Mouse (Mus musculus): ENCODE results near the gene Tmem214. TPM values are rescaled to one million over a fixed set of nuclear protein-coding genes. Genes with fewer than 3 reads are reported as not detected.

Tmem214 gene
- 10 to 100 TPM; 37.7 to 40.2 TPM for total RNA-seq (2021)

- intact Hi-C loops (cut with DNase I) = loop anchor here (2.0 kb wide), 3 partner anchors 21 to 53 kb away; partner anchors contain the start of genes Agbl5, Khk and Mapre3
- DNase-seq = no peak
These were observed at the start of gene Tmem214 for GRCm38 (mm10) chr5:30867712-30868111. Gene Tmem214, plus strand, starts transcription at chr5:30868012.

- intact Hi-C loops (cut with DNase I) = no loop called here
- no peak for DNase-seq
These were observed 49.0 kb upstream of the Tmem214 start for GRCm38 (mm10) chr5:30818758-30819309.

GRCm38 (mm10) chr5:30822689-30823088 is 45.1 kb upstream of the Tmem214 start:
- intact Hi-C loops (cut with DNase I) = no loop called here
- no peak for DNase-seq

DNA sequence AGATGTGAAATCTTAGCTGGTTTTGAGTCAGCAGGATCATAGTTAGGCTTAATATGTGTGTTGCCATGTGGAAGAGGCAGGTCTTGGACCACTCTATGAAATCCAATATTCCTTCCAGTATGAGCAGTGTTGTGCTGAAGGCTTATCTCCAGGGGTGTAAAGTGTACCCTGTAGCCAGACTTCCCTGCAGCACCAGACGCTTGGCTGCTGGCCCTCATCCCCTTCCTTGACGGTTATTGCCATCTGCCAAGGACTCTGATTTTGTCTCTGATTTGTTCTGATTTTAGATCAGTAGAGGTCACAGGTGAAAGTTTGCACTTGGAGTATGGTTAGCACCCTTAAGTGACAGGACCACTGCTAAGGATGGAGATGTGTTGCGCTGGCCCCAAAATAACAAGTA is 44.7 kb upstream of the Tmem214 start:
- DNase-seq = no peak
- intact Hi-C loops (cut with DNase I) = no loop called here

DNA sequence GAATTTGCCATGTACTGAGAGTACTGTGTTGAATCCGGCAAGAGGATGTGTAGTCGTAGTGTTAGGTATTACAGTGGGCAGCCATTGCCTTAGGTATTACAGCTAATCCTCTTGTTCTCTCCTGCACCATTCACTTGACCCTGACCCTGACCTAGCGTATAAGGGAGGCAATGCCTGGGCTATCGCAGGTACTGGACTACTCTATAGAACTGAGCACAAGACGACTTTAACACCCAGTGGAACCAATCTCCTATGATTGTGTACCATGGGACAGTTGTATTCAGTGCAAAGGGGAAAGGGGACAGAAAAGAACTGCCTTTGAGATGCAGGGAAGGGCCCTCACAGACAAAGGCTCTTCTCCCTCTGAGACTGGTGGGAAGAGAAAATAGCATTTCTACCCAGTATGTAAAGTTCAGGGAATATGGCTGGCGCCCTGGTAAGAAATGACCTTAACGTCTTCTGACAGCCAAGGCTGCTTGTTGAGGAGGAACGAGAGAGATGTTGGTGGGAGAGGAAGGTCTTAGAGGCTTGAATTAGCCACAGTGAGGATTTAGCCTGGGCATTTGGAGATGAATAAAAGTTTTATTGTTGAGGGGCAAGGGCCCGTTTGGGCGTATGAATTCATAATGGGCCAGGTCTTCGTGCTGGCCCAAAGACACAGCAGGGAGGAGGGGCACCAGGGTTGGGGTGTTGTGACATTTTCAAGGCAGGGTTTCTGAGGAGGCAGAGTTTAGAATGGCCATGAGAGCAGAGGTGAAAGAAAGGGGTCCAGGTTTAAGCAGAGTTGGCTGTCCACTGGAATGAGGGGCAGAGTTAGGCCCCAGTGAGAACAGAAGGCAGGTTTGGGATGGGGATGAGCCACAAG is 43.5 kb upstream of the Tmem214 start:
- DNase-seq = no peak
- intact Hi-C loops (cut with DNase I) = no loop called here

DNA sequence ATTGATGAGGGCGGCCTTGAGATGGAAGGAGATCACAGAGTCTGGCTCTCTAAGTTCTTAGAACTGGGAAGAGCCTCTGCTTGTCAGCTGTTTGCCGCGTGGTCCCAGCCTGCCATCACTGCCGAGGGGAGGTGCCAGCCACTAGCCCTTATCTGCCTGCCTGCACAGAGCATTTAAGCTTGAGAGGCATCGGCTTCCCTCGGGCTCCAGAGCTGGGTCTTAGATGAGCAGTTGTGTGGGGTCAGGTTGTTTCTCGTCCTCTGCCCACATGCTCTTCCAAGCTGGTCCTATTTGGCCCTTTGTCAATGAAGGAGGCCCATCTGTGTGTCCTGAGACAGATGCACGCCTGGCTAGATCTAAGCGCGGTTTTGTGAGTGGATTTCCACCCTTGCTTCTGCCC is 42.6 kb upstream of the Tmem214 start:
- no peak for DNase-seq
- intact Hi-C loops (cut with DNase I) = no loop called here

GRCm38 (mm10) chr5:30825821-30826220 is 42.0 kb upstream of the Tmem214 start:
- DNase-seq = no peak
- intact Hi-C loops (cut with DNase I) = no loop called here

DNA sequence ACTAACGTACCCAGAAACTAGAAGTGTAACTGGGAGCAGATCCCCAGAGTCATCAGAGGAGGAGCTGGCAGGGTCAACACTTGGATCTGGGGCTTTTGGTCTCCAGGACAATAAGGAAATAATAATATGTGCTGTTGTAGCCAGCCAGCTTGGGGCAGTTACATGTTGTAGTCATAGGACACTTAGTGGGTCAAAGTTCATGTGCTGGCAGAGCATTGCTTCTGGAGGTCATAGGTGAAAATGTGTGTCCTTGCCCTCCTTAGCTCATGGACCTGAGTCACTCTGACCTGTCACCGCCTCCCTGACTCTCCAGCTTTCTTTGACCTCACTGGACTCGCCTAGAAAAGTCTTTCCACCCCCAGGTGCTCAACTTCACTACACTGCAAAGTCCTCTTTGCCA is 34.4 kb upstream of the Tmem214 start:
- intact Hi-C loops (cut with DNase I) = no loop called here
- DNase-seq = no peak

GRCm38 (mm10) chr5:30839731-30840130 is 28.1 kb upstream of the Tmem214 start:
- intact Hi-C loops (cut with DNase I) = no loop called here

DNA sequence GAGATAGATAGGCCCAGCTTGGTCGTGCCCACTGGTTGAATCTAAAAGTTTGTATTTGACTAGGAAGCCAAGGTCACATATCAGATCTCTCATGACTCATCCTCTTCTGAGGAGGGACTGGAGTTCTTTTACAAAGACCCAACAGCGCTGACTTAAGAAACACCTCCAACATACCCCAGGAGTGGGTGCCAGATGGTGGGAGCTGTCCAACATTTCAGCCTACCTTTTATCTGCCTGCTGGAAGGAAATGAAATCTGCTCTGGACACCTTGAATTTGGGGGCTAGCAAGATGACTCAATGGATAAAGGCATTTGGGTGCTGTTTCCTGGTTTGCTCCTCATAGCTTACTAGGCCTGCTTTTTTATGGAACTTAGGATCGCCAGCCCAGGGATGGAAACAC is 25.9 kb upstream of the Tmem214 start:
- intact Hi-C loops (cut with DNase I) = no loop called here
- no peak for DNase-seq

More at GRCm38 (mm10) chr5:30839731-30840130, 28.1 kb upstream of the Tmem214 start:
- DNase-seq = no peak

- intact Hi-C loops (cut with DNase I) = no loop called here
- DNase-seq = no peak
These were observed 17.8 kb upstream of the Tmem214 start for GRCm38 (mm10) chr5:30849891-30850555.

DNA sequence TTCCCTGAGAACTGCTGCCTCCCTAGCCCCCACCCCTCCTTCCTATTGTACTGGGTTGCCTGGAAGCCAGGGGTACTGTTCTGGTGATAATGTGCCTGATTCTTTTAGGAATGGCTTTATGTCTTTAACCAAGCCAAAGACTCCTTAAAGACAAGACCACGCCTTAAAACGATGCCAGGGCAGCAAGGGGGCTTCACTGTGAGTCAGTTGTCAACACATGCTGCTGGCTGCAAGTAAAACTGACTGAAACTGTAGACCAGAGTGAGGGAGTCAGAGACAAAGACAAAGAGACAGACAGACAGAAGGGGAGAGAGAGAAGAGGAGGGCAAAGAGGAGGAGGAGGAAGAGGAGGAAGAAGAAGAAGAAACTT is 17.3 kb upstream of the Tmem214 start:
- intact Hi-C loops (cut with DNase I) = no loop called here
- DNase-seq = no peak

DNA sequence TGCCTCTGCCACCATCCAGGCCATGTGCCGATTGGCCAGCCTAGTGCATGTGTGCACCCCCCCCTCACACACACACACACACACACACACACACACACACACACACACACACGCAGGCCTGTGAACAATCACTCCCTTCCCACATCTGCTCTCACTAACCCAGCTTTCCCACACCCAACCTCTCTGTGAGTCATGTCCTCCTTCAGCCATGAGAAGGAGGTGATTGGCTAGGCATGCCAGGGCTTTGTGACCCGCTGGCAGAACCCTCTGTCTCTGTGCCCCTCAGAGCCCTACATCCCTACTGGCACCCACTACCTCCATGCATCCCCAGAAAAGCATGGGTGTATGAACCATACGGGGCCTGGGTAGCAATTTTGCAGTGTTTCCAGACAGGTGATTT is 14.3 kb upstream of the Tmem214 start:
- no peak for DNase-seq
- intact Hi-C loops (cut with DNase I) = no loop called here

- intact Hi-C loops (cut with DNase I) = loop anchor here (2.0 kb wide), 1 partner anchor 49 kb away; no protein-coding TSS in a partner anchor
- no peak for DNase-seq
These were observed 12.1 kb upstream of the Tmem214 start for GRCm38 (mm10) chr5:30855674-30856073.

GRCm38 (mm10) chr5:30856124-30856523 is 11.7 kb upstream of the Tmem214 start:
- intact Hi-C loops (cut with DNase I) = no loop called here
- DNase-seq = no peak

- DNase-seq = no peak
- intact Hi-C loops (cut with DNase I) = no loop called here
These were observed 4.0 kb upstream of the Tmem214 start for GRCm38 (mm10) chr5:30863852-30864251.

DNA sequence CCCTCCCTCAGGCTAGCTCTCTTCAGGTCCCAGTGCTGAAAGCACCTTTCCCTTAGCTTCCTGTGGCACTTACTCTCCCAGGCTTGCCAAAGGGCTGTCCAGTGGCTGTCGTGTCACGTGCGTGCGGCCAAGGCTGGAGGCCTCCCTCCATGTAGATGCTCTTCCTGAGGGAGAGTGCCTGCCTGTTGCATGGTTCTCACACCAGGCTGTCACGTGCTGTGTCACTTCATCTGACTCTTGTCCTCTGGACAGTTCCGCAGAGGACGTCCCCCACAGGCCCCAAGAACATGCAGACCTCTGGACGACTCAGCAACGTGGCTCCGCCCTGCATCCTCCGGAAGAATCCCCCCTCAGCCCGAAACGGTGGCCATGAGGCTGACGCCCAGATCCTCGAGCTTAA is 3.5 kb upstream of the Tmem214 start:
- intact Hi-C loops (cut with DNase I) = no loop called here
- no peak for DNase-seq

DNA sequence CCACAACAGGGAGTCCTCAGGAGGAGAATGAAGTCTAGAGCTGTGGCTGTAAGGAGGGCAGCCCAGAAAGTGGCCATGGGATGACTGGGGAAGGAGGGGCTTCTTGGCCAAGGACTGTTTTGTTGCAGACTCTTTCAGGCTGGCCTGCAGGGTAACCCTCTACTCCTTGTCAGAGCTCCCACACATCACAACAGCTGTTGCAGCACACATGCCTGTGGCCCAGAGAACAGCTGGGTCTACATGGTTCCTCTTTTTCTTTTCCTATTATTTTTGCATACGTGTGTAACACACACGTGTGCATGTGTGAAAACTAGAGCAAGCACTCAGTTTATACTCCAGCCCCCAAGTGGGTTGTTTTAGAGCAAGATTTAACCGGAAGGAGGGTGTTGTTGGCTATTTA is 941 bp upstream of the Tmem214 start:
- intact Hi-C loops (cut with DNase I) = no loop called here

GRCm38 (mm10) chr5:30868981-30869380 is 1.2 kb downstream of the Tmem214 start:
- DNase-seq = peak in 1 of 2 experiments; percentile 42

More for the DNA sequence above, 941 bp upstream of the Tmem214 start:
- no peak for DNase-seq

GRCm38 (mm10) chr5:30869405-30870130 is 1.8 kb downstream of the Tmem214 start:
- intact Hi-C loops (cut with DNase I) = loop anchor here (2.0 kb wide), 3 partner anchors 19 to 55 kb away; partner anchors contain the start of genes Agbl5, Khk and Mapre3
- peak; percentile 93 for DNase-seq

More at GRCm38 (mm10) chr5:30868981-30869380, 1.2 kb downstream of the Tmem214 start:
- intact Hi-C loops (cut with DNase I) = loop anchor here (2.0 kb wide), 3 partner anchors 20 to 54 kb away; partner anchors contain the start of genes Agbl5, Khk and Mapre3

DNA sequence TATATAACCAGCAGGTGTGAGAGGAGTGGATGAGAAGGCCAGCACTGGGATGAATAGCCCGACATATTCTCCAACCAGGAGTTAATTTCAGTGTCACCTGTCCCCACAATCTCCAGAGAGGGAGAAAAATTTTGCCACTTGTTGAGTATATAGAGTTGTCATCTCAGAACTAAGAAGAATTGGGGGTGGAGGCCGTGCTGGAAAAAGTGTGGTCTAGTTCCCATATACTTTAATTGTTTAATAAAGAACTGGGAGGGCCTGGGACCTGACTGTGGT is 2.3 kb downstream of the Tmem214 start:
- intact Hi-C loops (cut with DNase I) = no loop called here
- DNase-seq = no peak
